Mouse (Mus musculus): ENCODE measurements around the gene Slc10a6.

- TF ChIP-seq CTCF (conservative IDR thresholded peaks at IDR 0.05; ENCODE audit: insufficient read depth, insufficient read length, low read depth, low read length) (no peak), POLR2A (IDR thresholded peaks at IDR 0.05; ENCODE audit: low read depth, low read length) (no peak)
Measured at GRCm38 (mm10) chr5:103654780-103655179, 25.6 kb upstream of the Slc10a6 start.
